ENCODE assay signal across 19 mouse cellular contexts in genomic region chr2:101754428-101754827, GRCm38 (mm10).
DNase-seq lines count a peak whose midpoint lies in the region; ATAC-seq lines count a peak whose summit lies in the region.
"Had no signal": no experiment of that assay in that cellular context is flagged by ENCODE, and none has a peak within 500 bp of the region (broad histone marks: within the 10 kb centered on the region; RNA-seq: fewer than 3 reads in every experiment).

No protein-coding gene starts in this region.

- H3K9ac ChIP-seq in forebrain, embryonic 12.5 days = no peak overlapping the region
- no peak overlapping the region for H3K9ac ChIP-seq in forebrain, embryonic 16.5 days (replicated peaks; ENCODE audit: low read depth, low read length)
- no peak overlapping the region for H3K9ac ChIP-seq in embryonic facial prominence, embryonic 14.5 days (ENCODE audit: low read depth, low read length)
- no peak overlapping the region for H3K9ac ChIP-seq in midbrain, embryonic 13.5 days (replicated peaks)
- H3K9ac ChIP-seq in hindbrain, embryonic 16.5 days (ENCODE audit: low read depth, low read length) = no peak overlapping the region
- H3K9ac ChIP-seq: embryonic facial prominence, embryonic 15.5 days; liver, embryonic 15.5 days had no signal

- no peak overlapping the region for H3K4me2 ChIP-seq in forebrain, embryonic 12.5 days
- H3K4me2 ChIP-seq in forebrain, embryonic 16.5 days (ENCODE audit: low read length) = no peak overlapping the region
- peak overlapping the region; percentile 49; the same call in 1 of the 2 replicates for H3K4me2 ChIP-seq in embryonic facial prominence, embryonic 14.5 days (ENCODE audit: low read depth, low read length)
- H3K4me2 ChIP-seq in midbrain, embryonic 13.5 days (replicated peaks) = no peak overlapping the region
- no peak overlapping the region for H3K4me2 ChIP-seq in hindbrain, embryonic 16.5 days (ENCODE audit: low read length)
- H3K4me2 ChIP-seq: liver, embryonic 15.5 days had no signal

- H3K36me3 ChIP-seq in forebrain, embryonic 12.5 days (replicated peaks) = no peaks in the 10 kb centered on the region
- H3K36me3 ChIP-seq in forebrain, embryonic 16.5 days (ENCODE audit: control insufficient read depth, insufficient read depth) = no peaks in the 10 kb centered on the region
- H3K36me3 ChIP-seq in embryonic facial prominence, embryonic 14.5 days (ENCODE audit: control insufficient read depth, insufficient read depth, low read length) = no peaks in the 10 kb centered on the region
- no peaks in the 10 kb centered on the region for H3K36me3 ChIP-seq in midbrain, embryonic 13.5 days
- H3K36me3 ChIP-seq in hindbrain, embryonic 16.5 days (ENCODE audit: control insufficient read depth, insufficient read depth, low read length) = no peaks in the 10 kb centered on the region
- H3K36me3 ChIP-seq: embryonic facial prominence, embryonic 15.5 days; hindbrain, embryonic 12.5 days; liver, embryonic 15.5 days had no signal

- no peaks in the 10 kb centered on the region for H3K27me3 ChIP-seq in forebrain, embryonic 12.5 days
- H3K27me3 ChIP-seq in forebrain, embryonic 16.5 days (replicated peaks; ENCODE audit: control insufficient read depth, insufficient read depth, low read length) = no peaks in the 10 kb centered on the region
- no peaks in the 10 kb centered on the region for H3K27me3 ChIP-seq in embryonic facial prominence, embryonic 14.5 days (replicated peaks; ENCODE audit: control insufficient read depth, insufficient read depth, low read length)
- H3K27me3 ChIP-seq in midbrain, embryonic 13.5 days = no peaks in the 10 kb centered on the region
- no peaks in the 10 kb centered on the region for H3K27me3 ChIP-seq in hindbrain, embryonic 16.5 days (replicated peaks; ENCODE audit: control insufficient read depth, insufficient read depth, low read length)
- H3K27me3 ChIP-seq: embryonic facial prominence, embryonic 15.5 days; hindbrain, embryonic 12.5 days; liver, embryonic 15.5 days had no signal

- WGBS in forebrain, embryonic 12.5 days = 48% methylated on average over 4 of the region's 4 CpGs
- 53% methylated on average over 4 of the region's 4 CpGs for WGBS in forebrain, embryonic 16.5 days
- 25% methylated on average over 4 of the region's 4 CpGs for WGBS in embryonic facial prominence, embryonic 14.5 days
- 51% methylated on average over 4 of the region's 4 CpGs for WGBS in midbrain, embryonic 13.5 days
- WGBS in hindbrain, embryonic 16.5 days = 50% methylated on average over 4 of the region's 4 CpGs

- ATAC-seq in forebrain, embryonic 12.5 days (ENCODE audit: low FRiP score) = no peak
- no peak for ATAC-seq in forebrain, embryonic 16.5 days
- ATAC-seq in embryonic facial prominence, embryonic 14.5 days (ENCODE audit: low read depth) = no peak
- no peak for ATAC-seq in midbrain, embryonic 13.5 days
- no peak for ATAC-seq in inflammation-experienced regulatory T-cells, adult 6 months
- ATAC-seq in hindbrain, embryonic 16.5 days = no peak
- ATAC-seq: intestine, embryonic 16.5 days had no signal

- H3K4me1 ChIP-seq in forebrain, embryonic 12.5 days = peaks cover 24% of the 10 kb centered on the region
- H3K4me1 ChIP-seq in forebrain, embryonic 16.5 days (replicated peaks; ENCODE audit: control insufficient read depth, insufficient read depth, low read length) = peaks cover 7% of the 10 kb centered on the region
- peaks cover 44% of the 10 kb centered on the region for H3K4me1 ChIP-seq in embryonic facial prominence, embryonic 14.5 days (ENCODE audit: control insufficient read depth, insufficient read depth, low read length)
- peaks cover 28% of the 10 kb centered on the region for H3K4me1 ChIP-seq in midbrain, embryonic 13.5 days (replicated peaks)
- peaks cover 7% of the 10 kb centered on the region for H3K4me1 ChIP-seq in hindbrain, embryonic 16.5 days (ENCODE audit: control insufficient read depth, insufficient read depth, low read depth, low read length)
- H3K4me1 ChIP-seq: liver, embryonic 15.5 days had no signal

- H3K27ac ChIP-seq in forebrain, embryonic 12.5 days = 0 out of 2 replicates have a peak overlapping the region, but pooled peaks have one; percentile 25
- H3K27ac ChIP-seq in forebrain, embryonic 16.5 days (ENCODE audit: low read length) = no peak overlapping the region
- peak overlapping the region; percentile 1; the same call in 1 of the 2 replicates for H3K27ac ChIP-seq in embryonic facial prominence, embryonic 14.5 days (replicated peaks; ENCODE audit: low read depth, low read length)
- H3K27ac ChIP-seq in midbrain, embryonic 13.5 days = 0 out of 2 replicates have a peak overlapping the region, but pooled peaks have one; percentile 25
- H3K27ac ChIP-seq in hindbrain, embryonic 16.5 days (ENCODE audit: low read depth, low read length) = no peak overlapping the region
- H3K27ac ChIP-seq: embryonic facial prominence, embryonic 15.5 days; hindbrain, embryonic 12.5 days; kidney, postnatal 0 days; liver, embryonic 15.5 days; macrophage had no signal

- H3K9me3 ChIP-seq in forebrain, embryonic 12.5 days = no peaks in the 10 kb centered on the region
- H3K9me3 ChIP-seq in forebrain, embryonic 16.5 days (ENCODE audit: control insufficient read depth, low read length) = no peaks in the 10 kb centered on the region
- H3K9me3 ChIP-seq in embryonic facial prominence, embryonic 14.5 days (ENCODE audit: control insufficient read depth, low read length) = no peaks in the 10 kb centered on the region
- H3K9me3 ChIP-seq in midbrain, embryonic 13.5 days = no peaks in the 10 kb centered on the region
- H3K9me3 ChIP-seq in hindbrain, embryonic 16.5 days (ENCODE audit: control insufficient read depth, low read length) = no peaks in the 10 kb centered on the region
- H3K9me3 ChIP-seq: embryonic facial prominence, embryonic 15.5 days; hindbrain, embryonic 12.5 days; liver, embryonic 15.5 days had no signal

- H3K4me3 ChIP-seq in forebrain, embryonic 12.5 days (replicated peaks) = no peak overlapping the region
- no peak overlapping the region for H3K4me3 ChIP-seq in forebrain, embryonic 16.5 days (replicated peaks; ENCODE audit: low read length)
- no peak overlapping the region for H3K4me3 ChIP-seq in embryonic facial prominence, embryonic 14.5 days (ENCODE audit: low read depth, low read length)
- no peak overlapping the region for H3K4me3 ChIP-seq in midbrain, embryonic 13.5 days (replicated peaks)
- no peak overlapping the region for H3K4me3 ChIP-seq in hindbrain, embryonic 16.5 days (ENCODE audit: low read length)
- H3K4me3 ChIP-seq: layer of hippocampus, adult 2 months; liver, embryonic 15.5 days had no signal

- peak; percentile 79 for DNase-seq in A20 (ENCODE audit: low read depth, low spot score)
- no peak for DNase-seq in embryonic facial prominence, embryonic 14.5 days (ENCODE audit: low spot score)
- no peak for DNase-seq in kidney, postnatal 4 days
- DNase-seq: adrenal gland, postnatal 10 days; cerebellum, adult 11 months; cerebellum, postnatal 14 days; right cerebral cortex, postnatal 4 days had no signal

Comparison
In these comparisons a context has a peak if more than half of its experiments do, and no peak if none do; other contexts are left out.
1. H3K27ac ChIP-seq: peak in forebrain, embryonic 12.5 days (single experiment), embryonic facial prominence, embryonic 14.5 days (single experiment) and midbrain, embryonic 13.5 days (single experiment); none in forebrain, embryonic 16.5 days (single experiment) and hindbrain, embryonic 16.5 days (single experiment).